Mouse (Mus musculus) brain, embryonic 18.5 days (tissue): ENCODE data around the gene Prex1.
A peak's percentile ranks its signal among the peaks of the same experiment; 100 is the strongest.

Experiments
- DNase-seq: peaks from one replicate; pipeline ENCODE4 v3.0.0-alpha.2; 2012; ENCODE audit warnings: low read depth, low spot score

Prex1 gene

DNA sequence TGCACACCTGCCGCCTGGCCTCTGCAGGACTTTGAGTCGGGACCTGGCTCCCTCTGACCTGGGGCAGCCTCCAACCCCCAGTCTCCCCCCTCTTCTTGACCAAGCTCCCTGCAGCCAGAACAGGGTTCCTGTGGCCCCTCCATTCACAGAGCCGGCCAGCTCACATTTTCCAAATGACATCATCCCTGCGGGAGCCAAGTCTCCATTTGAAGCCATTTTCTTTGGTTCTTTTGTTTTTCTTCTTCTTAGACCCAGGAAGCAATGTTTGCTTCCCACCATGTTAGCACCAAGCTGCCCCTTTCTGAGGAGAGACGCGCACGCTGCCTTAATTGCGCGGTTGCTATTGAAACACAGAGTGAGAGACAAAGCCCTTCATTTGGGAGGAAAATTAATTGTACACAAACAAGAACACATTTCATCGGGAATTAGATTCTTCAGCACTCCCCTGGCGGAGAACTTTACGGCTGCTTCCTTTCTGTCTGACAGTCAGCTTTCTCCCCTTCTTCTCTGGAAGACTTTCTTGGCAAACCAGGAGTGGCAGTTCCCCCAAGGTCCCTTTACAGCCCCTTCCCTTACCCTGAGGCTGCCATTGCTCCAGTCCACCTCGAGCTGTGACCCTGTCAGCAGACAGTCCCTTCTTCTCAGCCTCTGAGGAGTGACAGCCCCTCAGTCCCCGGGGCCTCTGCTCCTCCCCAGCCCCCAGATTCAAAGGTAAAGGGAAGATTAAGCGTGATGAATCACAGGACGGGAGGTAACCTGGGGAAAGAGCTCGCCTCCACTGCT is 196.0 kb downstream of the Prex1 start:
- peak; percentile 50 for DNase-seq

GRCm38 (mm10) chr2:166516818-166517353 is 196.7 kb downstream of the Prex1 start:
- no peak for DNase-seq
